Mouse (Mus musculus): ENCODE data around the gene Mvb12a. TPM values are rescaled to one million over a fixed set of nuclear protein-coding genes. Genes with fewer than 3 reads are reported as not detected.

Mvb12a gene
- polyA plus RNA-seq, 1 experiment from 2014 or later: 50.1 TPM

DNA sequence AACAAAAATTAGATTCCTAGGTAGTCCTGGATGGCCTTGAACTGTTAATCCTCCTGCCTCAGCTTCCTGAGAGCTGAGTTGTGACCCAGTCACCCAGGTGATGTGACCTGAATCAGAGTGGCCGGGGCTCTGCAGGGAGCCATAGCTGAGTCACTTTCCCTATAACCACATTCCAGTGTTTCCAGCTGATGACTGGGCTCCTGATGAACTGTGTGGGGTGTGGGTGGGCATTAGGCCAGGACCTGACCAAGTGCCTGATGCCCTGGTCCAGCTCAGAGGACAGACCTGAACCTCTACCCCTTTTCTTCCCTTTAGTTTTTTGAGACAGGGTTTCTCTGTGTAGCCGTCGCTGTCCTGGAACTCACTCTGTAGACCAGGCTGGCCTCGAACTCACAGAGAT is 37.4 kb upstream of the Mvb12a start:
- H3K9me3 ChIP-seq (ENCODE audit: control insufficient read depth, low read length): no peaks in the 10 kb centered on the region
- DNase-seq (ENCODE audit: low spot score): no peak
- 96% methylated on average over 4 of the region's 4 CpGs for whole genome bisulfite sequencing
- H3K4me3 ChIP-seq (ENCODE audit: low read depth, low read length): no peak overlapping the region
- no peak overlapping the region for H3K4me2 ChIP-seq (ENCODE audit: low read depth, low read length, severe bottlenecking)
- H3K36me3 ChIP-seq (ENCODE audit: control insufficient read depth, insufficient read depth, low read length): no peaks in the 10 kb centered on the region
- no peak overlapping the region for H3K9ac ChIP-seq (ENCODE audit: low read length)
- H3K27me3 ChIP-seq (ENCODE audit: control insufficient read depth, insufficient read depth, low read length): peaks cover 30% of the 10 kb centered on the region
- H3K4me1 ChIP-seq (replicated peaks; ENCODE audit: control insufficient read depth, insufficient read depth, low read length): peaks cover 5% of the 10 kb centered on the region; the same call in 1 of the 2 replicates
- ATAC-seq (replicated peaks; ENCODE audit: low FRiP score): no peak
- H3K27ac ChIP-seq (ENCODE audit: low read depth, low read length): no peak overlapping the region

DNA sequence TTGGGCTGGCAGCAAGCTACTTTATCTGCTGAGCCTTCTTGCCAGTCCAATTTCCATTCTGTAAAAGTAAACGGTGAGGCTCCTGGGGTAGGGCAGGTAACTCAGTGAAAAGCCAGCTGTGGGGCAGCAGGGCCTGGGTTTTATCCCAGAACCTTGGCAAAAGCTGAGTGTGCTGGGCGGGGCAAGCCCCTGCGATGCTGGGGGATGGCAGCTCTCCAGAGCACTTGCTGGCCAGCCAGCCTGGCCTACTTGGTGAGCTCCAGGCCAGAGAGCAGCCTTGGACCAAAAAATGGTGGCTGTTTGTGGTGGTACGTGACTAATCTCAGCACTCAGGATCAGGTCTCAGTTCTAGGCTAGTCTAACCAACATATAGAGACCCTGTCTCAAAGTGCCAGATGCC is 36.7 kb upstream of the Mvb12a start:
- no peaks in the 10 kb centered on the region for H3K36me3 ChIP-seq (ENCODE audit: control insufficient read depth, insufficient read depth, low read length)
- DNase-seq (ENCODE audit: low spot score): no peak
- no peaks in the 10 kb centered on the region for H3K9me3 ChIP-seq (ENCODE audit: control insufficient read depth, low read length)
- H3K4me1 ChIP-seq (replicated peaks; ENCODE audit: control insufficient read depth, insufficient read depth, low read length): peaks cover 5% of the 10 kb centered on the region; the same call in 1 of the 2 replicates
- H3K4me2 ChIP-seq (ENCODE audit: low read depth, low read length, severe bottlenecking): no peak overlapping the region
- no peak overlapping the region for H3K4me3 ChIP-seq (ENCODE audit: low read depth, low read length)
- no peak for ATAC-seq (replicated peaks; ENCODE audit: low FRiP score)
- H3K27me3 ChIP-seq (ENCODE audit: control insufficient read depth, insufficient read depth, low read length): peaks cover 30% of the 10 kb centered on the region
- WGBS: 84% methylated on average over 4 of the region's 4 CpGs
- H3K27ac ChIP-seq (ENCODE audit: low read depth, low read length): no peak overlapping the region
- no peak overlapping the region for H3K9ac ChIP-seq (ENCODE audit: low read length)

DNA sequence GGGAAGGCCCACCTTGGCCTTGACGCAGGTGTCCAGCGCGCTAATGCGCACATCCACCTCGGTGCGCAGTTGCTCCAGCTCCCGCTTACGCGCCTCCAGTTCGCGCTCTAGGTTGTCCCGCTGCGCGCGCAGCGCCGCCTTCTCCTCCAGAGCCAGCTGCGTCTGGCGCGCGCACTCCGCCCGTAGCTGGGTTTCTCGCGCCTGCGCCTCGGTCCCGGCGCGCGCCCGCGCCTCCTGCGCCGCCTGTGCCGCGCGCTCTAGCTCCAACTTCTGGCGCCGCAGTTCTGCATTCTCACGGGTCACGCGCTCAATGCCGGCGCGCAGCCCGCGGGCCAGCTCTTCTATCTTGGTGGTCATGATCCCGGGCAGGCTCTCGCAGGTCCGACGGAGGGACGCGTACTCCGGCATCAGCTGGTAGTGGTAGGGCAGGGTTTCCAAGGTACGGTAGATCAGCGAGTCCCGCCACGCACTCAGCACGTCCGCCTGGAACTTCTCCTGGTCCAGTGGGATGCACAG is 35.1 kb upstream of the Mvb12a start:
- Histone ChIP-seq H3K9ac (ENCODE audit: low read length) (peak overlapping the region; percentile 17; the same call in 1 of the 2 replicates), H3K4me3 (ENCODE audit: low read depth, low read length) (peak overlapping the region; percentile 33), H3K4me1 (replicated peaks; ENCODE audit: control insufficient read depth, insufficient read depth, low read length) (peaks cover 5% of the 10 kb centered on the region; the same call in 1 of the 2 replicates), H3K36me3 (ENCODE audit: control insufficient read depth, insufficient read depth, low read length) (no peaks in the 10 kb centered on the region), H3K9me3 (ENCODE audit: control insufficient read depth, low read length) (no peaks in the 10 kb centered on the region), H3K27me3 (ENCODE audit: control insufficient read depth, insufficient read depth, low read length) (peaks cover 30% of the 10 kb centered on the region), H3K4me2 (ENCODE audit: low read depth, low read length, severe bottlenecking) (peak overlapping the region; percentile 57), H3K27ac (ENCODE audit: low read depth, low read length) (no peak overlapping the region)
- DNase-seq (ENCODE audit: low spot score) (peak; percentile 89), ATAC-seq (replicated peaks; ENCODE audit: low FRiP score) (peak; percentile 77)
- under 1% methylated on average over 61 of the region's 61 CpGs for WGBS

DNA sequence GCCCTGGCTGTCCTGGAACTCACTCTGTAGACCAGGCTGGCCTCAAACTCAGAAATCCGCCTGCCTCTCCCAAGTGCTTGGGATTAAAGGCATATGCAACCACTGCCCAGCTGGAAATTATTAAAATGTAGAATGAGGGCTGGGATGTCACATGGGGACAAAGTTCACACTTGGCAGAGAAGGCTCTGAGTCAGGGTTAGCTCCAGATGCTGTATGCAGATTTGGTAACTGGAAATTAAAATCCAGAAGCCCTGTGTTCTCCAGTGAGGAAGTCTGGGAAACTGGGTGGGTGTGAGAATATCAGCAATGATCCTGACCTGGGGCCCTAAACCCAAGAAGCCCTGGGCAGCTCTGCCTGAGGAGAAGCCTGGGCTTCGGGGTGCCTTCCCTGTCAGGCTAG is 33.4 kb upstream of the Mvb12a start:
- peaks cover 30% of the 10 kb centered on the region for H3K27me3 ChIP-seq (ENCODE audit: control insufficient read depth, insufficient read depth, low read length)
- ATAC-seq (replicated peaks; ENCODE audit: low FRiP score) (no peak), DNase-seq (ENCODE audit: low spot score) (no peak)
- WGBS: 62% methylated on average over 2 of the region's 2 CpGs
- H3K4me1 ChIP-seq (replicated peaks; ENCODE audit: control insufficient read depth, insufficient read depth, low read length): peaks cover 5% of the 10 kb centered on the region; the same call in 1 of the 2 replicates
- no peak overlapping the region for H3K27ac ChIP-seq (ENCODE audit: low read depth, low read length)
- H3K9ac ChIP-seq (ENCODE audit: low read length): no peak overlapping the region
- H3K36me3 ChIP-seq (ENCODE audit: control insufficient read depth, insufficient read depth, low read length): no peaks in the 10 kb centered on the region
- no peak overlapping the region for H3K4me3 ChIP-seq (ENCODE audit: low read depth, low read length)
- no peaks in the 10 kb centered on the region for H3K9me3 ChIP-seq (ENCODE audit: control insufficient read depth, low read length)
- no peak overlapping the region for H3K4me2 ChIP-seq (ENCODE audit: low read depth, low read length, severe bottlenecking)

DNA sequence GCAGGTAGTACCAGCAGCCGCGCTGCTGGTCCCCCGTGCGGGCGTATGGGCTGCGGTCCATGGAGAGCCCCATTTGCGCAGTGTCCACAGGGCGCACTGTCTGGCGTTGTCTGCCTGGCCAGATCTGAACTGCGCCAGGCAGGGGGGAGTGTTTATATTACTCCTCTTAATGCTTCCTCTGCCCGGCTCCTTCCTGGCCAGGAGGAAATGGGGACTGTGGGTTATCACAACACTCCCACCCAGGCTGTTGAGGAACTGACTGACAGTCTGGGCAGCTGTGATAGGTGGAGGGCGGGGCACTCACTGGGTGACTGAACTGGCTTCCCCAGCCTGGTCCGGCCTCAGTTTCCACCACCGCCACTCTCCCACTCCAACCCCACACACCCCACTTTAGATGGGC is 31.1 kb upstream of the Mvb12a start, which contains the start of gene Plvap:
Gene Plvap, minus strand, starts transcription at position 109 of the 400 bp plus-strand sequence.
- DNase-seq (ENCODE audit: low spot score) (no peak), ATAC-seq (replicated peaks; ENCODE audit: low FRiP score) (no peak)
- H3K9ac ChIP-seq (ENCODE audit: low read length): no peak within 1 kb of the TSS
- 70% methylated on average over 14 of the region's 14 CpGs for WGBS
- no peak within 1 kb of the TSS for H3K4me2 ChIP-seq (ENCODE audit: low read depth, low read length, severe bottlenecking)
- H3K4me3 ChIP-seq (ENCODE audit: low read depth, low read length): no peak within 1 kb of the TSS
- no peaks in the 10 kb centered on the region for H3K36me3 ChIP-seq (ENCODE audit: control insufficient read depth, insufficient read depth, low read length)
- H3K27me3 ChIP-seq (ENCODE audit: control insufficient read depth, insufficient read depth, low read length): peaks cover 26% of the 10 kb centered on the region
- H3K27ac ChIP-seq (ENCODE audit: low read depth, low read length): no peak within 1 kb of the TSS
- H3K4me1 ChIP-seq (replicated peaks; ENCODE audit: control insufficient read depth, insufficient read depth, low read length): peaks cover 5% of the 10 kb centered on the region; the same call in 1 of the 2 replicates
- H3K9me3 ChIP-seq (ENCODE audit: control insufficient read depth, low read length): no peaks in the 10 kb centered on the region

DNA sequence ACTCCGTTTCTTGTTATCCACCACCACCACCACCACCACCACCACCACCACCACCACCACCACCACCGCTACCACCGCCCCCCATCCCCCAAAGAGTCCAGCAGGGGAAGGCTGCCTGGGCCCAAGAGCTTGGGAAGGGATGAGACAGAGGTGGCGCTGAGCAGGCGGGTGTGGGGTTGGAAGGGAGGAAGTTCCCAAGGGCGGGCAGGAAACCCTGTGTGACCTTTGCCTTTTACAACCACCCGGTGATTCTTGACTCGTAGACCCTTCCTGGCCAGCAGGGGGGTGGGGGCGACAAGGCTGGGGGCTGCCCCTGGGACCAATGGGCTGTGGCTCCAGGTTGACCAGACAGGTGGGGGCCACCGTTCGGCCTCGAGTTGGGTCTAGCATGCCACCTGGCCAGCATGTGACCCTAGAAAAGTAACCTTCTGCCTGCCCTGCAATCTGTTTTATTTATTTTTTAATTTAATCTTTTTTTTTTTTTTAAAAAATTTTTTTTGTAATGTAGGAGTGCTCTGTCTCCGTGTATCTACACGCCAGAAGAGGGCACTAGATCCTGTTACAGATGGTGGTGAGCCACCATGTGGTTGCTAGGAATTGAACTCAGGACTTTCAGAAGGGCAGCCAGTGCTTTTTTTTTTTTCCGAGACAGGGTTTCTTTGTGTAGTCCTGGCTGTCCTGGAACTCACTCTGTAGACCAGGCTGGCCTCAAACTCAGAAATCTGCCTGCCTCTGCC is 29.5 kb upstream of the Mvb12a start:
- Histone ChIP-seq H3K4me2 (ENCODE audit: low read depth, low read length, severe bottlenecking) (no peak overlapping the region), H3K4me1 (replicated peaks; ENCODE audit: control insufficient read depth, insufficient read depth, low read length) (peaks cover under 1% of the 10 kb centered on the region; the same call in 1 of the 2 replicates), H3K4me3 (ENCODE audit: low read depth, low read length) (no peak overlapping the region), H3K36me3 (ENCODE audit: control insufficient read depth, insufficient read depth, low read length) (no peaks in the 10 kb centered on the region), H3K27me3 (ENCODE audit: control insufficient read depth, insufficient read depth, low read length) (peaks cover 10% of the 10 kb centered on the region), H3K27ac (ENCODE audit: low read depth, low read length) (no peak overlapping the region), H3K9me3 (ENCODE audit: control insufficient read depth, low read length) (no peaks in the 10 kb centered on the region), H3K9ac (ENCODE audit: low read length) (no peak overlapping the region)
- DNase-seq (ENCODE audit: low spot score) (no peak), ATAC-seq (replicated peaks; ENCODE audit: low FRiP score) (no peak)
- WGBS: 74% methylated on average over 15 of the region's 15 CpGs

DNA sequence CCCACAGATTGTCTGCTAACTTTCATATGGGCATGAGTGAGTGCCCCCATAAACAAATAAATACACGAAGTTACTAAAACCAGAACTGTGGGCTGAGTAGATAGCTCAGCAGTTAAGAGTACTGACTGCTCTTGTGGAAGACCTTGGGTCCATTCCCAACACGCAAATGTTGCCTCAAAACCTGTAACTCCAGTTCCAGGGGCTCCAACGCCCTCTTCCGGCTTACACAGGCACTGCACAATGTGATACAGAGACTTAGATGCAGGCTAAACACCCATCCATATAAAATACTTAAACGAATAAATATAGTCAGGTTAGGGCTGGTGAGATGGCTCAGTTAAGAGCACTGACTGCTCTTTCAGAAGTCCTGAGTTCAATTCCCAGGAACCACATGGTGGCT is 27.7 kb upstream of the Mvb12a start:
- Histone ChIP-seq H3K9ac (ENCODE audit: low read length) (no peak overlapping the region), H3K36me3 (ENCODE audit: control insufficient read depth, insufficient read depth, low read length) (no peaks in the 10 kb centered on the region), H3K4me1 (replicated peaks; ENCODE audit: control insufficient read depth, insufficient read depth, low read length) (no peaks in the 10 kb centered on the region), H3K4me3 (ENCODE audit: low read depth, low read length) (no peak overlapping the region), H3K27ac (ENCODE audit: low read depth, low read length) (no peak overlapping the region), H3K27me3 (ENCODE audit: control insufficient read depth, insufficient read depth, low read length) (no peaks in the 10 kb centered on the region), H3K9me3 (ENCODE audit: control insufficient read depth, low read length) (no peaks in the 10 kb centered on the region), H3K4me2 (ENCODE audit: low read depth, low read length, severe bottlenecking) (no peak overlapping the region)
- ATAC-seq (replicated peaks; ENCODE audit: low FRiP score): no peak
- no peak for DNase-seq (ENCODE audit: low spot score)
- 73% methylated on average over 5 of the region's 5 CpGs for WGBS

DNA sequence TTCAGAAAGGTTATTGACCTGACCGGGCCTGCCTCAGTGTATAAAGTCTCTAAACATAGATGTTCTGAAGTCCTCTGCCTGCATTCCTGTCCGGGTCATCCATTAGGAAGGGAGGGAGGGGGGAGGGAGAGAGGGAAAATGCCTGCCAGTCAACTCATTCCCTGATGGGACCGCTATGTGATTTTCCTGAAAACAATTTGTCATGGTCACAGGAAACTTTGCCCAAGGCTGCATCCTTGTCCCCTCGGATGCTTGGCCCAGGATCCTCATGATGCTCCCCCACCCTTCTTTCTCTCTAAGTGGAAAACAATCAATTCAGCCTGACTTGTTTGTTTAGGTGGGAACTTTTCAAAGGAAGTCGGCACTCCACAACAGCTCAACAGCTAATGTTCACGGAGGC is 25.9 kb upstream of the Mvb12a start:
- Histone ChIP-seq H3K4me3 (ENCODE audit: low read depth, low read length) (no peak overlapping the region), H3K4me2 (ENCODE audit: low read depth, low read length, severe bottlenecking) (no peak overlapping the region), H3K9me3 (ENCODE audit: control insufficient read depth, low read length) (no peaks in the 10 kb centered on the region), H3K36me3 (ENCODE audit: control insufficient read depth, insufficient read depth, low read length) (no peaks in the 10 kb centered on the region), H3K27ac (ENCODE audit: low read depth, low read length) (no peak overlapping the region), H3K27me3 (ENCODE audit: control insufficient read depth, insufficient read depth, low read length) (no peaks in the 10 kb centered on the region), H3K4me1 (replicated peaks; ENCODE audit: control insufficient read depth, insufficient read depth, low read length) (no peaks in the 10 kb centered on the region), H3K9ac (ENCODE audit: low read length) (no peak overlapping the region)
- WGBS: 39% methylated on average over 6 of the region's 6 CpGs
- ATAC-seq (replicated peaks; ENCODE audit: low FRiP score) (no peak), DNase-seq (ENCODE audit: low spot score) (no peak)
